Mouse (Mus musculus) skeletal muscle tissue, adult 2 months (tissue): ENCODE data around the gene Olfr825.
"Not testable (repeated sequence)": the region's sequence is repeated elsewhere in the genome, so short reads cannot be mapped to it uniquely, and the experiment has no call there.

Experiments used
- DNase-seq: peaks from one replicate; pipeline ENCODE4 v3.0.0-alpha.2; 2012; ENCODE audit warnings: low read depth, low spot score

Olfr825 gene

DNA sequence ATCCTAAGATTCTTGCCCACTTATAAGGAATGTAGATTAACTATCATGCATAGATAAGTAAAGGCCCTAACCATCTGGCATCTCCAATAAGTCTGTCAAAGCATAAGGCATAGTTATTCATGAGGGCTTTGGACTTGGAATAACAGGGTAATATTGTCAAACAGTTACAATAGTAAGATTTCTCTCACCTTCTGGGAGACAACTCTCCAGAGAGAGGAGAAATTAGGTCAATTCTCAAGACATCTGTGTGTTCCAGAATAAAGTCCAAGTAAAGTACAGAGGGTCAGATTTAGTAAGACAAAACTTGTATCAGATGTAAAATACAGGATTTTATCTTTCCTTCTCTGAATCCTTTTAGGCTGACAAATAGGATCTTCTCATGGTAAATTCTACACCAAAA, at the start of gene Olfr825:
Olfr825 (minus strand) TSS at position 101 of the 400 bp plus-strand sequence.
- no peak for DNase-seq

GRCm38 (mm10) chr10:130214303-130214702, 47.7 kb upstream of the Olfr825 start, which contains the start of gene Olfr827:
Gene Olfr827, minus strand, starts transcription at chr10:130214403.
- no peak for DNase-seq

DNA sequence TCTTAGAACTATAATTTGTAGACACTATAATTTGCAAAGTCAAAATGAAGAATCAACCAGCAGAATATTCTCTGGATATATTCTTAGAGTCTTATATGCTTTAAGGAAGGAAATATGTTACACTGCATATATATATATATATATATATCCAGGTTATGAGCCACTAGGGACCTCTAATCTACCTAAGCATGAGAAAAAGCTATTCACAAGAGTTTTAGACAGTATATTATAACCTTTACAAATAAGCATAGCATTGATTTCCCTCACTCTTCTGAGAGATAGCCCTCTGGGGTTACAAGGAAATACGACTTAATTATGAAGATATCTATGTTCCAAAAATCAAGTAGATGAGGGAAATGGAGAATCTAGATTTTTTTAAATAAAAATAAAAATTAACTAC, 17.5 kb upstream of the Olfr825 start, which contains the start of gene Olfr826:
Olfr826 (minus strand) TSS at position 101 of the 400 bp plus-strand sequence.
- DNase-seq: no peak

GRCm38 (mm10) chr10:130165196-130165595, 1.4 kb downstream of the Olfr825 start:
- no peak for DNase-seq

GRCm38 (mm10) chr10:130144121-130144520, 22.4 kb downstream of the Olfr825 start:
- DNase-seq: no peak

DNA sequence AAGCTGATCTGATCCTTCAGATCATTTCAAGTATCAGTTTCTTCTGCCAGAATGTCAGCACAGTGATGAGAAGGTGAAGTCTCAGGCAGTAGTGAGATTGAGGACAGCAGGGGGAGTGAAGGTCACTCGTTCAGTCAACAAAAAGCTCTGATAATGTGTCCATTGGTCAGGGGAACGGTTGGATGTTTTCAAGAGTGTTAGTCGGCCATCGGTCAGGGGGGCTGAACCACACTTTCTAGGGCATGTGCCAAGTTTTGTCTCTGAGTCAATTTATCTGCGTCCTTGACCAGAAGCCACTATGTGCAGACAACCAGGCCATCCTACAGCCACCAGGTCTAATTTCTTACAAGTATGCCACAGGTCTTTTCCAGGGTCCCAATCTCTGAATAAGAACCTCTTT, 24.1 kb downstream of the Olfr825 start:
- not testable (repeated sequence) for DNase-seq

DNA sequence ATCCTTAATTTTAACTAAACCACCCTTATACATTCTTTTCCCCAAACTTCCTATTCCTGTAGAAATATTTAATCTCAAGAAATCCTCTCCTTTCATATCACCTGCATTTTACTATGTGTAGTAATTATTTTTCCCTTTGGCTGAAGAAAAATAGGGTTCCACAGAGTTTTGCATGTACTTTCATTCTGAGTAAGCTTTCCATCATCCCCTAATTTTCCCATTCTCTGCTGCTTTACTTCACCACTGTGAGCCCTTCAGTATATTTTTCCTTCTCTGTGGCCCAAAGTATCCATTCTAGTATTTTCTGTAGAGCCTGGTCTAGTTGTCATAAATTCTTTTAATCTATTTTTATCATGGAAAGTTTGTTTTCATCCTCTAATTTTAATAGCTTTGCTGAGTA, 31.8 kb downstream of the Olfr825 start:
- DNase-seq: no peak

GRCm38 (mm10) chr10:130129900-130130299, 36.7 kb downstream of the Olfr825 start, which contains the start of gene Olfr824:
Gene Olfr824, minus strand, starts transcription at chr10:130130000.
- not testable (repeated sequence) for DNase-seq

- DNase-seq: not testable (repeated sequence)
Observed at GRCm38 (mm10) chr10:130116045-130116444, 50.5 kb downstream of the Olfr825 start.

DNA sequence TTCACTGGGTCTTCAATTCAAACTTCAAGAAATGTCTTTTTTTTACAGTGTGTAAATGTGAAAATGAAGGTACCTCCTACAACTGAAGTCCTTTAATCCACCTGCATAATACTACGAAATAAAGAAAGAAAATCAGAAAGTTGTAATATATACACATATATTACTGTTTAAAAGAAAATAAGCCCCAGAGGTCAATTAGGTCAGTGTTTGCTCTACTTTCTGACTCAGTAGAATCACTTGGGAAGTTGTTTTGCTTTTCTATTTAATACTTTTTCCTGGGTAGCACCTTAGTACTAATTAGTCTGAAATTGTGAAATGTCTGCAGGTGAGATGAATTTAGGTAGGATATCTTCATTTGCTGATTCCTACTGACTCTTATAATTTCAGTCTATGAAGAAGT, 51.3 kb downstream of the Olfr825 start, which contains the start of gene Olfr823:
Olfr823 (minus strand) TSS at position 101 of the 400 bp plus-strand sequence.
- DNase-seq: not testable (repeated sequence)
